Mouse (Mus musculus): Measurements from ENCODE around the gene Sstr2. TPM values are rescaled to one million over a fixed set of nuclear protein-coding genes. Genes with fewer than 3 reads are reported as not detected.

Sstr2 gene
- polyA plus RNA-seq, 1 experiment from 2014 or later: 75.2 TPM

- DNase-seq (ENCODE audit: low spot score) (no peak), ATAC-seq (no peak)
- WGBS: 83% methylated on average over 6 of the region's 6 CpGs
Observed at GRCm38 (mm10) chr11:113614476-113614875, 4.7 kb upstream of the Sstr2 start.

GRCm38 (mm10) chr11:113617132-113617911, 1.8 kb upstream of the Sstr2 start:
- ATAC-seq: no peak
- H3K4me2 ChIP-seq (ENCODE audit: low read length): peak overlapping the region; percentile 96; the same call in 1 of the 2 replicates
- H3K4me3 ChIP-seq (ENCODE audit: low read depth, low read length): no peak overlapping the region
- H3K4me1 ChIP-seq (ENCODE audit: control insufficient read depth, insufficient read depth, low read length): peaks cover 8% of the 10 kb centered on the region; the same call in 1 of the 2 replicates
- H3K27ac ChIP-seq (ENCODE audit: low read depth, low read length): no peak overlapping the region
- H3K9me3 ChIP-seq (replicated peaks; ENCODE audit: control insufficient read depth, low read length): no peaks in the 10 kb centered on the region
- H3K36me3 ChIP-seq (ENCODE audit: control insufficient read depth, insufficient read depth, low read length): no peaks in the 10 kb centered on the region
- DNase-seq (ENCODE audit: low spot score): peak; percentile 83
- H3K27me3 ChIP-seq (replicated peaks; ENCODE audit: control insufficient read depth, insufficient read depth, low read length): 0 out of 2 replicates have a peak, but pooled peaks cover 8% of the 10 kb centered on the region
- no peak overlapping the region for H3K9ac ChIP-seq (ENCODE audit: low read length)
- 45% methylated on average over 14 of the region's 14 CpGs for WGBS

More at GRCm38 (mm10) chr11:113614476-113614875, 4.7 kb upstream of the Sstr2 start:
- Histone ChIP-seq H3K9ac (ENCODE audit: low read length) (no peak overlapping the region), H3K27me3 (replicated peaks; ENCODE audit: control insufficient read depth, insufficient read depth, low read length) (0 out of 2 replicates have a peak, but pooled peaks cover 2% of the 10 kb centered on the region), H3K4me2 (ENCODE audit: low read length) (no peak overlapping the region), H3K4me3 (ENCODE audit: low read depth, low read length) (no peak overlapping the region), H3K27ac (ENCODE audit: low read depth, low read length) (no peak overlapping the region), H3K36me3 (ENCODE audit: control insufficient read depth, insufficient read depth, low read length) (no peaks in the 10 kb centered on the region), H3K4me1 (ENCODE audit: control insufficient read depth, insufficient read depth, low read length) (peaks cover 11% of the 10 kb centered on the region; the same call in 1 of the 2 replicates), H3K9me3 (replicated peaks; ENCODE audit: control insufficient read depth, low read length) (no peaks in the 10 kb centered on the region)

GRCm38 (mm10) chr11:113618303-113618671, 855 bp upstream of the Sstr2 start:
- DNase-seq (ENCODE audit: low spot score) (no peak), ATAC-seq (no peak)
- Histone ChIP-seq H3K27me3 (replicated peaks; ENCODE audit: control insufficient read depth, insufficient read depth, low read length) (0 out of 2 replicates have a peak, but pooled peaks cover 8% of the 10 kb centered on the region), H3K4me3 (ENCODE audit: low read depth, low read length) (peak overlapping the region; percentile 59), H3K27ac (ENCODE audit: low read depth, low read length) (no peak overlapping the region; the same call in 1 of the 2 replicates), H3K9me3 (replicated peaks; ENCODE audit: control insufficient read depth, low read length) (no peaks in the 10 kb centered on the region), H3K36me3 (ENCODE audit: control insufficient read depth, insufficient read depth, low read length) (no peaks in the 10 kb centered on the region), H3K4me1 (ENCODE audit: control insufficient read depth, insufficient read depth, low read length) (peaks cover 8% of the 10 kb centered on the region; the same call in 1 of the 2 replicates), H3K4me2 (ENCODE audit: low read length) (peak overlapping the region; percentile 96), H3K9ac (ENCODE audit: low read length) (peak overlapping the region; percentile 74; the same call in 1 of the 2 replicates)
- 23% methylated on average over 4 of the region's 4 CpGs for WGBS

GRCm38 (mm10) chr11:113619420-113620080, 408 bp downstream of the Sstr2 start:
- 1% methylated on average over 29 of the region's 31 CpGs for WGBS

GRCm38 (mm10) chr11:113621001-113621400, 1.9 kb downstream of the Sstr2 start:
- H3K36me3 ChIP-seq (ENCODE audit: control insufficient read depth, insufficient read depth, low read length): peaks cover 19% of the 10 kb centered on the region
- DNase-seq (ENCODE audit: low spot score) (no peak), ATAC-seq (no peak)
- H3K27ac ChIP-seq (ENCODE audit: low read depth, low read length): no peak overlapping the region
- H3K27me3 ChIP-seq (replicated peaks; ENCODE audit: control insufficient read depth, insufficient read depth, low read length): 0 out of 2 replicates have a peak, but pooled peaks cover 8% of the 10 kb centered on the region
- H3K9me3 ChIP-seq (replicated peaks; ENCODE audit: control insufficient read depth, low read length): no peaks in the 10 kb centered on the region
- peak overlapping the region; percentile 74 for H3K9ac ChIP-seq (ENCODE audit: low read length)
- H3K4me1 ChIP-seq (ENCODE audit: control insufficient read depth, insufficient read depth, low read length): peaks cover 8% of the 10 kb centered on the region; the same call in 1 of the 2 replicates
- peak overlapping the region; percentile 96 for H3K4me2 ChIP-seq (ENCODE audit: low read length)
- peak overlapping the region; percentile 59 for H3K4me3 ChIP-seq (ENCODE audit: low read depth, low read length)
- 44% methylated on average over 2 of the region's 2 CpGs for WGBS

More at GRCm38 (mm10) chr11:113619420-113620080, 408 bp downstream of the Sstr2 start:
- H3K27ac ChIP-seq (ENCODE audit: low read depth, low read length): peak overlapping the region; percentile 59
- H3K36me3 ChIP-seq (ENCODE audit: control insufficient read depth, insufficient read depth, low read length): peaks cover 7% of the 10 kb centered on the region; the same call in 1 of the 2 replicates
- peak overlapping the region; percentile 59 for H3K4me3 ChIP-seq (ENCODE audit: low read depth, low read length)
- ATAC-seq: peak; percentile 57
- H3K9ac ChIP-seq (ENCODE audit: low read length): peak overlapping the region; percentile 74
- H3K27me3 ChIP-seq (replicated peaks; ENCODE audit: control insufficient read depth, insufficient read depth, low read length): 0 out of 2 replicates have a peak, but pooled peaks cover 8% of the 10 kb centered on the region
- peaks cover 8% of the 10 kb centered on the region; the same call in 1 of the 2 replicates for H3K4me1 ChIP-seq (ENCODE audit: control insufficient read depth, insufficient read depth, low read length)
- no peak for DNase-seq (ENCODE audit: low spot score)
- no peaks in the 10 kb centered on the region for H3K9me3 ChIP-seq (replicated peaks; ENCODE audit: control insufficient read depth, low read length)
- peak overlapping the region; percentile 96 for H3K4me2 ChIP-seq (ENCODE audit: low read length)

- DNase-seq (ENCODE audit: low spot score) (no peak), ATAC-seq (no peak)
- H3K9ac ChIP-seq (ENCODE audit: low read length): no peak overlapping the region
- H3K4me2 ChIP-seq (ENCODE audit: low read length): peak overlapping the region; percentile 96
- no peak overlapping the region for H3K27ac ChIP-seq (ENCODE audit: low read depth, low read length)
- 81% methylated on average over 4 of the region's 4 CpGs for WGBS
- H3K4me3 ChIP-seq (ENCODE audit: low read depth, low read length): 0 out of 2 replicates have a peak overlapping the region, but pooled peaks have one; percentile 59
- 0 out of 2 replicates have a peak, but pooled peaks cover 6% of the 10 kb centered on the region for H3K27me3 ChIP-seq (replicated peaks; ENCODE audit: control insufficient read depth, insufficient read depth, low read length)
- peaks cover 19% of the 10 kb centered on the region for H3K36me3 ChIP-seq (ENCODE audit: control insufficient read depth, insufficient read depth, low read length)
- no peaks in the 10 kb centered on the region for H3K9me3 ChIP-seq (replicated peaks; ENCODE audit: control insufficient read depth, low read length)
- peaks cover 8% of the 10 kb centered on the region; the same call in 1 of the 2 replicates for H3K4me1 ChIP-seq (ENCODE audit: control insufficient read depth, insufficient read depth, low read length)
Observed at GRCm38 (mm10) chr11:113622028-113622427, 2.9 kb downstream of the Sstr2 start.

GRCm38 (mm10) chr11:113625437-113625836, 6.3 kb downstream of the Sstr2 start:
- DNase-seq (ENCODE audit: low spot score) (no peak), ATAC-seq (no peak)
- H3K9ac ChIP-seq (ENCODE audit: low read length): no peak overlapping the region
- 0 out of 2 replicates have a peak, but pooled peaks cover 5% of the 10 kb centered on the region for H3K27me3 ChIP-seq (replicated peaks; ENCODE audit: control insufficient read depth, insufficient read depth, low read length)
- H3K4me3 ChIP-seq (ENCODE audit: low read depth, low read length): no peak overlapping the region
- no peaks in the 10 kb centered on the region for H3K9me3 ChIP-seq (replicated peaks; ENCODE audit: control insufficient read depth, low read length)
- WGBS: 95% methylated on average over 18 of the region's 18 CpGs
- H3K4me1 ChIP-seq (ENCODE audit: control insufficient read depth, insufficient read depth, low read length): 0 out of 2 replicates have a peak, but pooled peaks cover 4% of the 10 kb centered on the region
- peaks cover 26% of the 10 kb centered on the region for H3K36me3 ChIP-seq (ENCODE audit: control insufficient read depth, insufficient read depth, low read length)
- no peak overlapping the region for H3K27ac ChIP-seq (ENCODE audit: low read depth, low read length)
- no peak overlapping the region for H3K4me2 ChIP-seq (ENCODE audit: low read length)

GRCm38 (mm10) chr11:113627785-113628184, 8.6 kb downstream of the Sstr2 start:
- H3K9me3 ChIP-seq (replicated peaks; ENCODE audit: control insufficient read depth, low read length): no peaks in the 10 kb centered on the region
- no peaks in the 10 kb centered on the region for H3K4me1 ChIP-seq (ENCODE audit: control insufficient read depth, insufficient read depth, low read length)
- no peaks in the 10 kb centered on the region for H3K27me3 ChIP-seq (replicated peaks; ENCODE audit: control insufficient read depth, insufficient read depth, low read length)
- ATAC-seq (no peak), DNase-seq (ENCODE audit: low spot score) (no peak)
- H3K9ac ChIP-seq (ENCODE audit: low read length): no peak overlapping the region
- H3K27ac ChIP-seq (ENCODE audit: low read depth, low read length): no peak overlapping the region
- no peak overlapping the region for H3K4me2 ChIP-seq (ENCODE audit: low read length)
- WGBS: 57% methylated on average over 4 of the region's 4 CpGs
- H3K4me3 ChIP-seq (ENCODE audit: low read depth, low read length): no peak overlapping the region
- H3K36me3 ChIP-seq (ENCODE audit: control insufficient read depth, insufficient read depth, low read length): peaks cover 26% of the 10 kb centered on the region
